Mouse (Mus musculus): ENCODE measurements at regions not wholly inside any gene's neighbourhood (a gene's known extent, or its start where the extent isn't known, plus 50 kb on each side); places are given as distances from the start of the nearest gene placed in this dataset.
"Not testable (repeated sequence)": the region's sequence is repeated elsewhere in the genome, so short reads cannot be mapped to it uniquely, and the experiment has no call there.

DNA sequence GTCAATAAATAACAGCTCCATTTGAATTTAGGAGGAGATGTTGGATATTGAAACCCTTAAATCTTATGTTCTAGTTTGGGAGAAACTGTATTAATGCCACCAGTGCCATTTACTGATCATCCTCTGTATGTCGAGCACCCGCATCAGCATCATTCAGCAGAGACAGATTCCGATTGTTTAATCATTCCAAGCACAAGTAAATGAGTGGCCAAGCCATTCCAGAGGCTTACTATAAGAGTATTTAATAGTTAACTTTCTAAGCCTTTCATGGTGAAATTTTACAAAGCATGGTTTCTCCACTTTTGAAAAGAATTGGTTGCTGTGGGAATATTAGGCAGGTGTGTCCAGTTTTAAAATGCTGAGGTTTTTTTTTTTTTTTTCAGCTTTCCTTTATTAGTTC lies 1363.9 kb upstream of the Got2 start:
- no peak for DNase-seq (ENCODE audit: extremely low spot score, low read depth, low spot score)

DNA sequence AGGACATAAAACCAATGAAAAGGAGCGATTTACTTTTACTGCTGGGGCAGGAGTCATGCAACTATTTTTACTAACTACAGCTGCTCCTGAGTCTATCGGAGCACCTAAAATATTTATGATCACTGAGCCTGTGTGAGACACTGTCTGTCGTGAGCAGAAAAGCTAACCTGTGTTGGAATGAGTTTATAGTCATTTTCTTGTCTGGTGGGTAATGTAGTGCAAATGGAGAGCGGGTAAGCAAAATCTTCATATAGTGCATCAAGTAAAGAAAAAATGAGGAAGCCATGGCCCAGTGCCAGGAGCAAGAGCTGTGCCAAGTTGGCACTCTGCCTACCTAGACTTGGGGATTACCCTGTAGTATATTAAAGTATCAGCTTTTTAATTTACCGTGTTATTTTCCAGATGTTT lies 1363.1 kb upstream of the Got2 start:
- peak; percentile 20 for DNase-seq (ENCODE audit: extremely low spot score, low read depth, low spot score)

DNA sequence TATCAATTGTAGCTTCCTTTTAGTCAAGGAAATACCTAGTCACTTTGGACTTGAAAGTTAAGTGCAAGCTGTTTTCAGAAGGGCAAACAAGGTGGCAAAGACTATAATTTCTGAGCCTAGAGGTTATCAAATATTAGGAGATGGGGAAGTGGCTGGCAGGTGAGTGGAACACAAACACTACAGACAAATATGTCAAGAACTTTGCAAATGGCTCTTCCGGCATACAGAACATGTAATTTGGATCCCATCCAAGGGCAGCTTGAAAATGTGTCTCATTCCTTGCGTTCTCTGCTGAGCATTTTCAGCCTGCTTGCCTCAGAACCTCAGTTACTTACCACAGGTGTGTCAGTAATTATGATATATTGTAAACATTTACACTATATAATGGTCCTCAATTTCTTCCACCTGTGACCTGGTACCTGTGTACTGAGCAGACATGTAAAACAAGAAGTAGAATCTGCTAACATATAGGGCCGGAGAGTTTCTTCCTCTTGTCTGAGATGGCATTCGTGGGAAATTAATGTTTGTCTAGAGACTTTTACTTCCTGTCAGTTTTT lies 1346.3 kb upstream of the Got2 start:
- no peak for DNase-seq (ENCODE audit: extremely low spot score, low read depth, low spot score)

GRCm38 (mm10) chr8:97232619-97233376 lies 1344.5 kb upstream of the Got2 start:
- DNase-seq (ENCODE audit: extremely low spot score, low read depth, low spot score): no peak

DNA sequence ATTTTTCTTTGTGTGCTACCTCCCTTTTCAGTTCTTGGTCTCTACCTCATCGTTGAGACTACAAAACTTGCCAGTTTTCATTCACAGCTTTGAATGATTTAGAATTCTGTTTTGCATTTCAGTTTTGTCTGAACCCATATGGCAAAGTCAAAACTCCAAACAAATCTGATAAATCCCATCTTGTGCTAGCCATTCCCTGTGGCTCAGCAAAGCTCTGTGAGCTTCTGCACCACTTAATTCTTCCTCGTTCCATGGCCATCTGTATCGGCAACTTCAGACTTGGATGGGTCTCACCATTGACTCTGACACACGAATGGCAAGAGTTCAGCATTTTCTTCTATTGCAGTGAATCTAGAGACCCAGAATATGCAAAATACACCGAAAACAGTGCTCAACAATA lies 1343.3 kb upstream of the Got2 start:
- no peak for DNase-seq (ENCODE audit: extremely low spot score, low read depth, low spot score)

DNA sequence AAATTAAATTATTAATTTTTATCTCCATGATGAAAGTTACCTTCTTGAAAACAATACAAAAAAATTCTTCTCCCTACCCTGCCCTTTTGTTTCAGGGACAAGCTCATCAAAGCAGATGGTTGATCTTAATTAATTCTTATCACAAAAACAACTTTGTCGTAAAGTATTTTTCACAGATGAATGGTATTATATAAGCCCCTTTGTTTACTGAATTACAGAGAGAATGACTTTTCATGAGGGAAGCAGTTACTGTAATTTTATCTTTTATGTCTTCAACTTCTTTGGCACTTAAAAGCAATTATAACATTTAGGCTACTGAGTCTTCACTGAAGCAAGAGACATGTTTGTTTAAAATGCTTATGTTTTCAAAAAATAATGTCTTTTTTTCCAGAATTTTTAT lies 1303.5 kb upstream of the Got2 start:
- DNase-seq (ENCODE audit: extremely low spot score, low read depth, low spot score): no peak

- DNase-seq (ENCODE audit: extremely low spot score, low read depth, low spot score): not testable (repeated sequence)
Measured at GRCm38 (mm10) chr8:97183831-97184230, 1295.5 kb upstream of the Got2 start.

GRCm38 (mm10) chr8:97182456-97182855 lies 1294.1 kb upstream of the Got2 start:
- DNase-seq (ENCODE audit: extremely low spot score, low read depth, low spot score): not testable (repeated sequence)
